Mouse (Mus musculus): Measurements from ENCODE around the gene Sh3glb2. TPM values are rescaled to one million over a fixed set of nuclear protein-coding genes. Genes with fewer than 3 reads are reported as not detected.

Gene Sh3glb2
- polyA plus RNA-seq, 1 experiment = 342 TPM

GRCm38 (mm10) chr2:30342061-30342460 is 17.1 kb downstream of the Sh3glb2 start:
- DNase-seq (ENCODE audit: low read depth) = no peak

GRCm38 (mm10) chr2:30337179-30337578 is 22.0 kb downstream of the Sh3glb2 start:
- DNase-seq (ENCODE audit: low read depth) = no peak

GRCm38 (mm10) chr2:30336174-30336915 is 22.8 kb downstream of the Sh3glb2 start:
- DNase-seq (ENCODE audit: low read depth) = no peak

GRCm38 (mm10) chr2:30335324-30335723 is 23.8 kb downstream of the Sh3glb2 start:
- DNase-seq (ENCODE audit: low read depth) = no peak

GRCm38 (mm10) chr2:30328791-30329190 is 30.3 kb downstream of the Sh3glb2 start:
- DNase-seq (ENCODE audit: low read depth) = no peak

GRCm38 (mm10) chr2:30327276-30327675 is 31.9 kb downstream of the Sh3glb2 start:
- DNase-seq (ENCODE audit: low read depth) = no peak

GRCm38 (mm10) chr2:30325296-30325695 is 33.8 kb downstream of the Sh3glb2 start:
- DNase-seq (ENCODE audit: low read depth) = no peak

- no peak for DNase-seq (ENCODE audit: low read depth)
These were observed 36.0 kb downstream of the Sh3glb2 start for GRCm38 (mm10) chr2:30323111-30323510.

- no peak for DNase-seq (ENCODE audit: low read depth)
These were observed 39.9 kb downstream of the Sh3glb2 start for GRCm38 (mm10) chr2:30319260-30319659.

- DNase-seq (ENCODE audit: low read depth) = no peak
These were observed 42.2 kb downstream of the Sh3glb2 start for GRCm38 (mm10) chr2:30316955-30317354.

- DNase-seq (ENCODE audit: low read depth) = no peak
These were observed 43.0 kb downstream of the Sh3glb2 start for GRCm38 (mm10) chr2:30316136-30316535.

- peak; percentile 37 for DNase-seq (ENCODE audit: low read depth)
These were observed 47.7 kb downstream of the Sh3glb2 start for GRCm38 (mm10) chr2:30311481-30311880.

- no peak for DNase-seq (ENCODE audit: low read depth)
These were observed 49.8 kb downstream of the Sh3glb2 start for GRCm38 (mm10) chr2:30309351-30309750.

GRCm38 (mm10) chr2:30306087-30306486 is 53.0 kb downstream of the Sh3glb2 start:
- no peak for DNase-seq (ENCODE audit: low read depth)

GRCm38 (mm10) chr2:30299966-30300365 is 59.2 kb downstream of the Sh3glb2 start:
- DNase-seq (ENCODE audit: low read depth) = no peak

GRCm38 (mm10) chr2:30299525-30299924 is 59.6 kb downstream of the Sh3glb2 start:
- DNase-seq (ENCODE audit: low read depth) = no peak

Other genes starting within 250 kb of the Sh3glb2 start
- 58.1 TPM in 2 replicates for gene Zer1, start 234.8 kb downstream of the Sh3glb2 start, polyA plus RNA-seq (2012; rRNA removed)
- gene Tbc1d13, start 225.6 kb downstream of the Sh3glb2 start, polyA plus RNA-seq (2012; rRNA removed) = 47.7 and 59.5 TPM in 2 replicates
- gene Endog, start 187.8 kb downstream of the Sh3glb2 start, polyA plus RNA-seq (2012; rRNA removed) = 40.8 and 41.5 TPM in 2 replicates
- 24.3 and 27.3 TPM in 2 replicates for gene Spout1, start 180.9 kb downstream of the Sh3glb2 start, polyA plus RNA-seq (2012; rRNA removed)
- 83.0 and 87.2 TPM in 2 replicates for gene Kyat1, start 153.5 kb downstream of the Sh3glb2 start, polyA plus RNA-seq (2012; rRNA removed)
- gene Lrrc8a, start 121.6 kb downstream of the Sh3glb2 start, polyA plus RNA-seq (2012; rRNA removed) = 28.4 and 29.3 TPM in 2 replicates
- 9.6 and 11.8 TPM in 2 replicates for gene Gm28035, start 118.8 kb downstream of the Sh3glb2 start, polyA plus RNA-seq (2012; rRNA removed)
- 51.9 and 62.7 TPM in 2 replicates for gene Phyhd1, start 93.1 kb downstream of the Sh3glb2 start, polyA plus RNA-seq (2012; rRNA removed)
- not detected in 2 replicates for gene Gm28038, start 78.3 kb downstream of the Sh3glb2 start, polyA plus RNA-seq (2012; rRNA removed)
- 48.2 and 83.0 TPM in 2 replicates for gene Dolk, start 73.0 kb downstream of the Sh3glb2 start, polyA plus RNA-seq (2012; rRNA removed)
- 28.9 and 30.4 TPM in 2 replicates for gene Nup188, start 72.9 kb downstream of the Sh3glb2 start, polyA plus RNA-seq (2012; rRNA removed)
- gene Miga2, start 4.9 kb upstream of the Sh3glb2 start, polyA plus RNA-seq (2012; rRNA removed) = 49.5 and 66.9 TPM in 2 replicates
- 42.7 and 51.6 TPM in 2 replicates for gene Dolpp1, start 32.9 kb upstream of the Sh3glb2 start, polyA plus RNA-seq (2012; rRNA removed)
- gene Crat, start 56.5 kb upstream of the Sh3glb2 start, polyA plus RNA-seq (2012; rRNA removed) = 112 and 133 TPM in 2 replicates
- 176 and 210 TPM in 2 replicates for gene Ptpa, start 56.7 kb upstream of the Sh3glb2 start, polyA plus RNA-seq (2012; rRNA removed)
- 8.2 and 9.0 TPM in 2 replicates for gene Ier5l, start 114.9 kb upstream of the Sh3glb2 start, polyA plus RNA-seq (2012; rRNA removed)
- gene Cstad, start 235.7 kb upstream of the Sh3glb2 start, polyA plus RNA-seq (2012; rRNA removed) = 1.2 and 1.6 TPM in 2 replicates